Mouse (Mus musculus) forebrain, embryonic 15.5 days (tissue): Measurements from ENCODE around the gene Hmg20b. TPM values are rescaled to one million over a fixed set of nuclear protein-coding genes. Genes with fewer than 3 reads are reported as not detected.

Source experiments
- ATAC-seq: fragments of 200-750 bp; cut with Nextera tagmentation; replicated peaks from 2 replicates; pipeline ENCODE4 v1.8.0; 2017; ENCODE audit warnings: mild to moderate bottlenecking, moderate TSS enrichment, moderate library complexity
- H3K27ac ChIP-seq: fragments of 300-500 bp; sonication (generic); replicated peaks from 2 replicates; pipeline ENCODE4 v1.5.1; 2015; ENCODE audit warnings: mild to moderate bottlenecking, inconsistent platforms
- H3K27me3 ChIP-seq: fragments of 300-500 bp; sonication (generic); 2 replicates; pipeline ENCODE4 v1.6.1; 2015; ENCODE audit warnings: inconsistent platforms
- H3K36me3 ChIP-seq: fragments of 300-500 bp; sonication (generic); 2 replicates; pipeline ENCODE4 v1.6.1; 2015; ENCODE audit warnings: mild to moderate bottlenecking, inconsistent platforms
- H3K4me1 ChIP-seq: fragments of 300-500 bp; sonication (generic); 2 replicates; pipeline ENCODE4 v1.6.1; 2015; ENCODE audit warnings: inconsistent platforms
- H3K4me2 ChIP-seq: fragments of 300-500 bp; sonication (generic); replicated peaks from 2 replicates; pipeline ENCODE4 v1.6.1; 2015; ENCODE audit warnings: mild to moderate bottlenecking, inconsistent platforms
- H3K4me3 ChIP-seq: fragments of 300-500 bp; sonication (generic); 2 replicates; pipeline ENCODE4 v1.5.1; 2015; ENCODE audit warnings: mild to moderate bottlenecking, inconsistent platforms
- H3K9ac ChIP-seq: fragments of 300-500 bp; sonication (generic); replicated peaks from 2 replicates; pipeline ENCODE4 v1.6.1; 2015; ENCODE audit warnings: mild to moderate bottlenecking, inconsistent platforms
- H3K9me3 ChIP-seq: fragments of 300-500 bp; sonication (generic); 2 replicates; pipeline ENCODE4 v1.6.1; 2016; ENCODE audit warnings: inconsistent platforms
- WGBS: fragments of 180-500 bp; shearing (Covaris S2); methylation state at CpG from one replicate; pipeline ENCODE4 v1.1.7; 2015; ENCODE audit warnings: mixed read lengths; 5-methylcytosine and 5-hydroxymethylcytosine counted together
- polyA plus RNA-seq: library from polyadenylated mRNA; unstranded; fragments of >200 nt; fragmentation: Nextera tagmentation; extraction: Ambion mirVana; gene quantifications from 2 replicates; pipeline ENCODE4 v1.2.1, GENCODE M21; 2015

The Hmg20b gene
- polyA plus RNA-seq, 1 experiment from 2014 or later: 43.3 TPM

- 57% methylated on average over 8 of the region's 8 CpGs for WGBS
- H3K4me2 ChIP-seq: no peak overlapping the region
- no peaks in the 10 kb centered on the region for H3K36me3 ChIP-seq
- no peak for ATAC-seq
- H3K27ac ChIP-seq: no peak overlapping the region
- no peaks in the 10 kb centered on the region for H3K9me3 ChIP-seq
- no peak overlapping the region for H3K9ac ChIP-seq
- H3K4me3 ChIP-seq: no peak overlapping the region
- H3K4me1 ChIP-seq: peaks cover 23% of the 10 kb centered on the region
- H3K27me3 ChIP-seq: peaks cover 56% of the 10 kb centered on the region
Measured at GRCm38 (mm10) chr10:81344421-81345161, 5.7 kb downstream of the Hmg20b start.

- no peak for ATAC-seq
- no peak within 1 kb of the TSS for H3K27ac ChIP-seq
- H3K36me3 ChIP-seq: no peaks in the 10 kb centered on the region
- H3K9ac ChIP-seq: peak within 1 kb of the TSS; percentile 32
- WGBS: 4% methylated on average over 61 of the region's 67 CpGs
- peaks cover 56% of the 10 kb centered on the region for H3K27me3 ChIP-seq
- H3K4me2 ChIP-seq: peak within 1 kb of the TSS; percentile 60
- peaks cover 18% of the 10 kb centered on the region for H3K4me1 ChIP-seq
- H3K4me3 ChIP-seq: peak within 1 kb of the TSS; percentile 42
- no peaks in the 10 kb centered on the region for H3K9me3 ChIP-seq
Measured at GRCm38 (mm10) chr10:81342686-81343505, 7.4 kb downstream of the Hmg20b start, which contains the start of gene Gipc3. TSS of gene Gipc3 (minus strand) at chr10:81343266.

- H3K4me3 ChIP-seq: no peak overlapping the region
- no peak overlapping the region for H3K9ac ChIP-seq
- 33% methylated on average over 16 of the region's 16 CpGs for WGBS
- H3K27ac ChIP-seq: no peak overlapping the region
- H3K4me2 ChIP-seq: no peak overlapping the region
- no peak for ATAC-seq
- H3K9me3 ChIP-seq: no peaks in the 10 kb centered on the region
- peaks cover 56% of the 10 kb centered on the region for H3K27me3 ChIP-seq
- H3K36me3 ChIP-seq: no peaks in the 10 kb centered on the region
- H3K4me1 ChIP-seq: peaks cover 10% of the 10 kb centered on the region
Measured at GRCm38 (mm10) chr10:81341333-81341949, 8.8 kb downstream of the Hmg20b start.

- Histone ChIP-seq H3K36me3 (no peaks in the 10 kb centered on the region), H3K9ac (no peak overlapping the region), H3K4me2 (no peak overlapping the region), H3K9me3 (no peaks in the 10 kb centered on the region), H3K27me3 (peaks cover 52% of the 10 kb centered on the region), H3K27ac (no peak overlapping the region), H3K4me1 (peaks cover 9% of the 10 kb centered on the region), H3K4me3 (no peak overlapping the region)
- ATAC-seq: no peak
- WGBS: 39% methylated on average over 17 of the region's 17 CpGs
Measured at GRCm38 (mm10) chr10:81340551-81341332, 9.5 kb downstream of the Hmg20b start.

- H3K4me2 ChIP-seq: no peak overlapping the region
- H3K4me1 ChIP-seq: peaks cover 7% of the 10 kb centered on the region
- no peak overlapping the region for H3K27ac ChIP-seq
- H3K9ac ChIP-seq: no peak overlapping the region
- ATAC-seq: no peak
- H3K9me3 ChIP-seq: no peaks in the 10 kb centered on the region
- 95% methylated on average over 4 of the region's 4 CpGs for WGBS
- no peaks in the 10 kb centered on the region for H3K36me3 ChIP-seq
- peaks cover 32% of the 10 kb centered on the region for H3K27me3 ChIP-seq
- H3K4me3 ChIP-seq: no peak overlapping the region
Measured at GRCm38 (mm10) chr10:81336558-81336957, 13.7 kb downstream of the Hmg20b start.

GRCm38 (mm10) chr10:81335393-81336340 lies 14.6 kb downstream of the Hmg20b start:
- peaks cover 24% of the 10 kb centered on the region for H3K27me3 ChIP-seq
- H3K4me2 ChIP-seq: no peak overlapping the region
- H3K4me3 ChIP-seq: no peak overlapping the region
- no peak overlapping the region for H3K9ac ChIP-seq
- H3K36me3 ChIP-seq: no peaks in the 10 kb centered on the region
- ATAC-seq: no peak
- peaks cover 7% of the 10 kb centered on the region for H3K4me1 ChIP-seq
- no peak overlapping the region for H3K27ac ChIP-seq
- WGBS: 41% methylated on average over 19 of the region's 19 CpGs
- H3K9me3 ChIP-seq: no peaks in the 10 kb centered on the region

- WGBS: 60% methylated on average over 11 of the region's 11 CpGs
- no peak overlapping the region for H3K9ac ChIP-seq
- peaks cover 7% of the 10 kb centered on the region for H3K4me1 ChIP-seq
- H3K27ac ChIP-seq: no peak overlapping the region
- H3K4me2 ChIP-seq: no peak overlapping the region
- no peaks in the 10 kb centered on the region for H3K36me3 ChIP-seq
- no peak overlapping the region for H3K4me3 ChIP-seq
- peaks cover 20% of the 10 kb centered on the region for H3K27me3 ChIP-seq
- no peaks in the 10 kb centered on the region for H3K9me3 ChIP-seq
- ATAC-seq: no peak
Measured at GRCm38 (mm10) chr10:81334324-81334723, 16.0 kb downstream of the Hmg20b start.

- no peak for ATAC-seq
Measured at GRCm38 (mm10) chr10:81332277-81332676, 18.0 kb downstream of the Hmg20b start.

GRCm38 (mm10) chr10:81330007-81330406 lies 20.3 kb downstream of the Hmg20b start:
- H3K36me3 ChIP-seq: peaks cover 23% of the 10 kb centered on the region
- WGBS: 59% methylated on average over 4 of the region's 4 CpGs
- no peak overlapping the region for H3K9ac ChIP-seq
- ATAC-seq: no peak
- no peaks in the 10 kb centered on the region for H3K9me3 ChIP-seq
- H3K4me1 ChIP-seq: peaks cover 1% of the 10 kb centered on the region; the same call in 1 of the 2 replicates
- H3K27me3 ChIP-seq: peaks cover 20% of the 10 kb centered on the region
- H3K4me3 ChIP-seq: no peak overlapping the region
- H3K27ac ChIP-seq: no peak overlapping the region
- no peak overlapping the region for H3K4me2 ChIP-seq

More at GRCm38 (mm10) chr10:81332277-81332676, 18.0 kb downstream of the Hmg20b start:
- peaks cover 20% of the 10 kb centered on the region for H3K27me3 ChIP-seq
- H3K4me1 ChIP-seq: peaks cover 7% of the 10 kb centered on the region
- H3K4me2 ChIP-seq: no peak overlapping the region
- no peak overlapping the region for H3K4me3 ChIP-seq
- no peak overlapping the region for H3K27ac ChIP-seq
- H3K9me3 ChIP-seq: no peaks in the 10 kb centered on the region
- 27% methylated on average over 29 of the region's 29 CpGs for WGBS
- H3K36me3 ChIP-seq: peaks cover under 1% of the 10 kb centered on the region; the same call in 1 of the 2 replicates
- H3K9ac ChIP-seq: no peak overlapping the region

GRCm38 (mm10) chr10:81329194-81329975 lies 20.9 kb downstream of the Hmg20b start:
- Histone ChIP-seq H3K9ac (no peak overlapping the region), H3K9me3 (no peaks in the 10 kb centered on the region), H3K36me3 (peaks cover 30% of the 10 kb centered on the region), H3K4me2 (no peak overlapping the region), H3K4me3 (no peak overlapping the region), H3K27ac (no peak overlapping the region), H3K4me1 (no peaks in the 10 kb centered on the region), H3K27me3 (peaks cover 20% of the 10 kb centered on the region)
- WGBS: 77% methylated on average over 10 of the region's 10 CpGs
- ATAC-seq: no peak
